Mouse (Mus musculus) hindbrain, embryonic 16.5 days (tissue): ENCODE results near the gene Acss2. TPM values are rescaled to one million over a fixed set of nuclear protein-coding genes. Genes with fewer than 3 reads are reported as not detected.
A peak's percentile ranks its signal among the peaks of the same experiment; 100 is the strongest.

ENCODE experiments used
- ATAC-seq: fragments of 200-750 bp; cut with Nextera tagmentation; 2 replicates; pipeline ENCODE4 v1.8.0; 2017; ENCODE audit warnings: moderate TSS enrichment, moderate library complexity
- H3K27ac ChIP-seq: fragments of 300-500 bp; sonication (generic); 2 replicates; pipeline ENCODE4 v1.5.1; 2014; ENCODE audit warnings: low read depth, mild to moderate bottlenecking, control low read depth, low read length, moderate library complexity
- H3K27me3 ChIP-seq: fragments of 300-500 bp; sonication (generic); replicated peaks from 2 replicates; pipeline ENCODE4 v1.6.1; 2014; ENCODE audit warnings: low read length; ENCODE audit not compliant: control insufficient read depth, insufficient read depth
- H3K36me3 ChIP-seq: fragments of 300-500 bp; sonication (generic); 2 replicates; pipeline ENCODE4 v1.6.1; 2014; ENCODE audit warnings: mild to moderate bottlenecking, low read length, moderate library complexity, mixed read lengths; ENCODE audit not compliant: control insufficient read depth, insufficient read depth
- H3K4me1 ChIP-seq: fragments of 300-500 bp; sonication (generic); 2 replicates; pipeline ENCODE4 v1.6.1; 2014; ENCODE audit warnings: low read depth, low read length; ENCODE audit not compliant: control insufficient read depth, insufficient read depth
- H3K4me2 ChIP-seq: fragments of 300-500 bp; sonication (generic); 2 replicates; pipeline ENCODE4 v1.6.1; 2014; ENCODE audit warnings: mild to moderate bottlenecking, low read length, control low read depth, moderate library complexity
- H3K4me3 ChIP-seq: fragments of 300-500 bp; sonication (generic); 2 replicates; pipeline ENCODE4 v1.5.1; 2014; ENCODE audit warnings: mild to moderate bottlenecking, low read length, control low read depth, moderate library complexity
- H3K9ac ChIP-seq: fragments of 300-500 bp; sonication (generic); 2 replicates; pipeline ENCODE4 v1.6.1; 2014; ENCODE audit warnings: low read depth, mild to moderate bottlenecking, control low read depth, low read length, moderate library complexity
- H3K9me3 ChIP-seq: fragments of 300-500 bp; sonication (generic); 2 replicates; pipeline ENCODE4 v1.6.1; 2014; ENCODE audit warnings: mild to moderate bottlenecking, low read length, moderate library complexity; ENCODE audit not compliant: control insufficient read depth
- WGBS: fragments of 180-500 bp; shearing (Covaris S2); extraction: QIAGEN DNeasy Blood & Tissue Kit; methylation state at CpG from one replicate; pipeline ENCODE4 v1.1.7; 2014; 5-methylcytosine and 5-hydroxymethylcytosine counted together
- polyA plus RNA-seq: library from polyadenylated mRNA; unstranded; fragments of >200 nt; fragmentation: Nextera tagmentation; extraction: Ambion mirVana; gene quantifications from 2 replicates; pipeline ENCODE4 v1.2.1, GENCODE M21; 2015

The Acss2 gene
- polyA plus RNA-seq: 28.4 and 29.3 TPM in 2 replicates

DNA sequence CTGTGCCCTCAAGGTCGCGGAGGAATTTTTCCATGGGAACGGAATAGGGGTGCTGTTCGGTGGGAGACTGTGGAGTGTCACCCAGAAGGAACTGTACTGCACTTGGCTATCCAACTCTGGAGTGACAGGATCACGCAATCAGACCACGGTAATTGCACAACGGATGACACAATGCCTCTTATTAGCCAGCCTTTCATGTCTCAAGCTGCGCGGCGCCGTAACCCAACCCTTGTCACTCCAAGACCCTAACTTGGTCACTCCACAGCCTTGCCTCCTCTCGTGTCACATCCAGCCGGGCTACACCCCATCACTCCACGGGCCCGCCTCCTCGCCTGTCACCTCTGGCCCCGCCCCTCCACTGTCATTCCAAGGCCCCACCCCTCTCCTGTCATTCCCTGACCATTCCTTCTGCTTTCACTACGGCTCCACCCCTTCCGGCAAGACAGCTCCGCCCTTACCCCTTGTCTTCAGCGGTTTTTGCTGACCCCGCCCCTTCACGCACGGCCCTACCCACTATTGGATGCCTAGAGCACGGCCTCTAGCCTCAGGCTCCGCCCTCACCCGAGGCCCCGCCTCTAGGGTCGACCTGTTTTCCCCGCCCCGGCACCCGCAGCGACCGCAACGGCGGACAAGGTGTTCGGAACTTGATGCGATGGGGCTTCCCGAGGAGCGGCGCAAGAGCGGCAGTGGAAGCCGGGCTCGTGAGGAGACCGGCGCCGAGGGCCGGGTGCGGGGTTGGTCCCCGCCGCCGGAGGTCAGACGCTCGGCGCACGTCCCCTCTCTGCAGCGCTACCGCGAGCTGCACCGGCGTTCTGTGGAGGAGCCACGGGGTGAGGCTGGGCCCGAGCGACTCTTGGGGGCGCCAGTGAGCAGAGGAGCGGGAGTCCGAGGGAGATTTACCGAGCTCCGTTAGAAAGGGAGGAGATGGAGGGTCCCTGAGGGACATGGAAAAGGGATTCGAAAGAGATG, at the start of gene Acss2, which contains the start of gene Ggt7:
Gene Acss2 (plus strand): TSS at position 494 of the 969 bp plus-strand sequence.
Gene Ggt7 (minus strand): TSS at position 783 of the 969 bp plus-strand sequence.
- peak within 1 kb of the TSS; percentile 80 for H3K27ac ChIP-seq
- peak within 1 kb of the TSS; percentile 95 for H3K4me2 ChIP-seq
- no peaks in the 10 kb centered on the region for H3K36me3 ChIP-seq
- H3K9me3 ChIP-seq: no peaks in the 10 kb centered on the region
- H3K27me3 ChIP-seq: no peaks in the 10 kb centered on the region
- peak within 1 kb of the TSS; percentile 66 for H3K4me3 ChIP-seq
- peaks cover 27% of the 10 kb centered on the region for H3K4me1 ChIP-seq
- 2% methylated on average over 63 of the region's 70 CpGs for WGBS
- H3K9ac ChIP-seq: peak within 1 kb of the TSS; percentile 68
- ATAC-seq: peak; percentile 98

DNA sequence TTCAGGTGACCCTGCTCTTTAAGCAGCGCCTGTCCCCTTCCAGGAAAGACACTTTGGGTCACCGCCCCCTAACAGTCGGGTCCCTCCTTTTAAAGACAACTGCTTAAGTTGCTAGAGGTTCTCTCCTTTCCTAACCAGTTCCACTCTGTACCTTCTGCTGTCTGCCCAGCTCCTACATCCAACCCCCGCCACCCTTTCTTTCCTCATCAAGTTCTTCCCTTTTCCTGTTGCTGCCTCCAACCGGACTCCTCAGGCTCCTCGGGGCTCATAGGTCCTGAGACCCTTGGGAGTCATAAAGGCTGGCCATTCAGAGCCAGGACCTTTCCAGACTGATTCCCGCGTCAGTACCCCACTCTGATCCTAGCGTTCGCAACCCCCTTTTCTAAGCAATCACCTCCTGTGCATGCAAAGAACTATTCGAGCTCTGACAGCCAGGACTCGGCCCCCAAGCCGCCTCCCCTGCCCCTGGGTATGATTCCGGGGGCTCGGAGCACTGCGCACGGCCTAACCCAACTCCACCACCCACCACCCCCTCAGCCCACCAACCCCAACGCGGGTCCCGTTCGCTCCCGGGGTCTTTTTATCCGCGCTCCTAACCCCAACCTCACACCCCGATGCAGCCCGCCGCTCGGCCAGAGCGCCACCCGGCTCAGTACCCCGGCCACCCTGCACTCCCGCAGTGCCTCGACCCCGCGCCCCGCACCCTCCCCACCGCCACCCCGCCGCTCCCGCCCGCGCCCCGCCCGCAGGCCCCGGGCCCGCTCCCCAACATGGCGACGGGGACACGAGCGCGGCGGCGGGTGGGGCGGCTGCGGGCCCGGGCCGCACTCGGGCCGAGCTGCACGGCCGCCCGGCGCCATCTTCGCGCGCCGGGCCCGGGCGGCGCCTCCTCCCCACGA, 44.8 kb upstream of the Acss2 start:
- H3K4me1 ChIP-seq: peaks cover 14% of the 10 kb centered on the region
- WGBS: 1% methylated on average over 59 of the region's 71 CpGs
- ATAC-seq: peak; percentile 69

DNA sequence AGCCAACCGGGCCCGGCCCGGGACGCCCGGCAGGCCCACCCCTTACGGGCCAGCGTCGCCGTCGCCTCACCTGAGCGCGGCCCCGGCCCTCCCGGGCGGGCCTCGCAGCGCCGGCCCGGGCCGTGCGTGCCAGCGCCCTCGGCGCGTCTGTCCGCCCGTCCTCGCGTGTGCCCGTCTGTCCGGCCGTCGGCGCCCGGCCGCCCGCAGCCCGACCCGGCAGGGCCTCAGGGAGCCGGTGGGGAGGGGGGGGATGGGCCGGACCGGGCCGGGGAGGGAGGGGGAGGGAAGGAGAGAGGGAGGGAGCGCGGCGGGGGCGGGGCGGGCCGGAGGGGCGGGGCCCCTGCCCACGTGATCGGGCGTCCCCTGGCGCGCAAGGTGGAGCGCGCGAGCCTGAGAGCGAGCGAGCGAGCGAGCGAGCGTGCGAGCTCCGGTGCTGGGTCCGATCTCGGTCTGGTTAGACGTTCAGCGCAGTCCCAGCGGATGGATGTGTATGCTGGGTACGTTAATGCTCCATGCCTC, 44.1 kb upstream of the Acss2 start, which contains the start of gene Ncoa6:
Gene Ncoa6 (minus strand): TSS at position 325 of the 519 bp plus-strand sequence.
- H3K27me3 ChIP-seq: no peaks in the 10 kb centered on the region
- under 1% methylated on average over 38 of the region's 72 CpGs for WGBS
- peak within 1 kb of the TSS; percentile 97 for H3K27ac ChIP-seq
- H3K4me3 ChIP-seq: peak within 1 kb of the TSS; percentile 92
- H3K4me2 ChIP-seq: peak within 1 kb of the TSS; percentile 69
- peak; percentile 83 for ATAC-seq
- H3K4me1 ChIP-seq: peaks cover 14% of the 10 kb centered on the region
- H3K36me3 ChIP-seq: no peaks in the 10 kb centered on the region
- H3K9ac ChIP-seq: peak within 1 kb of the TSS; percentile 98
- H3K9me3 ChIP-seq: no peaks in the 10 kb centered on the region

More for the DNA sequence above, 44.8 kb upstream of the Acss2 start:
- H3K9me3 ChIP-seq: no peaks in the 10 kb centered on the region
- no peaks in the 10 kb centered on the region for H3K27me3 ChIP-seq
- H3K4me3 ChIP-seq: peak overlapping the region; percentile 92
- peak overlapping the region; percentile 69 for H3K4me2 ChIP-seq
- H3K36me3 ChIP-seq: no peaks in the 10 kb centered on the region
- peak overlapping the region; percentile 98 for H3K9ac ChIP-seq
- H3K27ac ChIP-seq: peak overlapping the region; percentile 97

DNA sequence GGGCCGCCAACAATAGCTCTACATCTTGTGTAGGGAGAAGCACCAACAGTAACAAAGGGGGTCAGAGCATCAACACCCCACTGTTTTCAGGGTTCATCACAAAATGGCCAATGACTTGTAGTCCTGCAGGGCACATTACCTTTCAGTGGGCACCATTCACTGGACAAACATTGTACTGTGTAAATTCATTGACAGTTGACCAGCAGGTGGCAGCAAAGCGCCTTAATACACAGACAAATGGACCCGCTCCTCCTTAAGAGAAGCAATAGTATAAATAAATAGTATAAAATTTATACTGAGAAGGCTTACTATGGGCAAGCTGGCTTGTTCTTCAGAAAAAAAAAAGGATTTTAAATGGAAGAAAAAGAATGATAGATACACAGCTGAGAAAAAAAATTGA, 35.7 kb upstream of the Acss2 start:
- 46% methylated on average over 3 of the region's 3 CpGs for WGBS
- Histone ChIP-seq H3K9ac (no peak overlapping the region), H3K4me3 (no peak overlapping the region), H3K27me3 (no peaks in the 10 kb centered on the region), H3K36me3 (no peaks in the 10 kb centered on the region), H3K4me2 (no peak overlapping the region), H3K27ac (no peak overlapping the region), H3K9me3 (0 out of 2 replicates have a peak, but pooled peaks cover 3% of the 10 kb centered on the region), H3K4me1 (no peaks in the 10 kb centered on the region)
- no peak for ATAC-seq

DNA sequence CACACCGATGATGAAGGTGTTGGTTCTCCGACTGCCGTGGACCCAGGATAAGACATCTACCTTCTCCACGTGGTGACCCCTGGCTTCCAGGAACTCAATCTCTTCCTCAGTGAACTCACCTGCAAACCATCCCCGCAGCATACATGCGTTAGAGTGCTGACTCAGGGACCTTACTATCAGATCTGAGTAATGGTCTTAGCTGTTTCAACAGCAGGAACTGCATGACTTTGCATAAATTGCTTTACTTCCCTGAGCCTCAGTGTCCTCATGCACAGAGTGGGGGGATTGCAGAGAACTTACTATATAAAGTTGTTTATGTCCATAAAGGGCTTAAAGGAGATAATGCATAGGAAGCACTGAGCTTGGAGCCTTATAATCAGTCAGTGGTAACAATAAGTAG, 26.8 kb upstream of the Acss2 start:
- Histone ChIP-seq H3K4me1 (no peaks in the 10 kb centered on the region), H3K9ac (no peak overlapping the region), H3K9me3 (no peaks in the 10 kb centered on the region), H3K4me3 (no peak overlapping the region), H3K27me3 (no peaks in the 10 kb centered on the region), H3K36me3 (peaks cover 13% of the 10 kb centered on the region), H3K27ac (no peak overlapping the region), H3K4me2 (no peak overlapping the region)
- no peak for ATAC-seq
- WGBS: 96% methylated on average over 6 of the region's 6 CpGs

DNA sequence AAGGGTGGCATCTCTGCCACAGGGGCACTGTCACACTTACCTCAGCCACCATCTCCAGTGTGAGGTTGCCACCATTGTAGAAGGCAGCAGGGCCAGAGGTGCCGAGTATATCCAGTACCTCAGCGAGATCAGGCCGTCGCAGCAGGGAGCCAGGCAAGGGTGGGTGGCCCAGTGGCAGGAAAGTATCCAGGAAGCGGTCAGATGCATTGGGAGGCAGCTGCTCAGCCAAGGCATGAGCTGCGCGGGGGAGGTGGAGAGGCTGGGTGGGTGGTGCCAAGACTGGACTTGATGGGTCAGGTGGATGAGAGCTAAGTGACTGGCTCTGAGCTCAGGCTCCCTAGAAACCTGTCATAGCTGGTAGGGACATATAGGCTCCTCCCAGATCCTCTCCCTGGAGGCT, 15.2 kb upstream of the Acss2 start:
- no peaks in the 10 kb centered on the region for H3K9me3 ChIP-seq
- 91% methylated on average over 7 of the region's 7 CpGs for WGBS

DNA sequence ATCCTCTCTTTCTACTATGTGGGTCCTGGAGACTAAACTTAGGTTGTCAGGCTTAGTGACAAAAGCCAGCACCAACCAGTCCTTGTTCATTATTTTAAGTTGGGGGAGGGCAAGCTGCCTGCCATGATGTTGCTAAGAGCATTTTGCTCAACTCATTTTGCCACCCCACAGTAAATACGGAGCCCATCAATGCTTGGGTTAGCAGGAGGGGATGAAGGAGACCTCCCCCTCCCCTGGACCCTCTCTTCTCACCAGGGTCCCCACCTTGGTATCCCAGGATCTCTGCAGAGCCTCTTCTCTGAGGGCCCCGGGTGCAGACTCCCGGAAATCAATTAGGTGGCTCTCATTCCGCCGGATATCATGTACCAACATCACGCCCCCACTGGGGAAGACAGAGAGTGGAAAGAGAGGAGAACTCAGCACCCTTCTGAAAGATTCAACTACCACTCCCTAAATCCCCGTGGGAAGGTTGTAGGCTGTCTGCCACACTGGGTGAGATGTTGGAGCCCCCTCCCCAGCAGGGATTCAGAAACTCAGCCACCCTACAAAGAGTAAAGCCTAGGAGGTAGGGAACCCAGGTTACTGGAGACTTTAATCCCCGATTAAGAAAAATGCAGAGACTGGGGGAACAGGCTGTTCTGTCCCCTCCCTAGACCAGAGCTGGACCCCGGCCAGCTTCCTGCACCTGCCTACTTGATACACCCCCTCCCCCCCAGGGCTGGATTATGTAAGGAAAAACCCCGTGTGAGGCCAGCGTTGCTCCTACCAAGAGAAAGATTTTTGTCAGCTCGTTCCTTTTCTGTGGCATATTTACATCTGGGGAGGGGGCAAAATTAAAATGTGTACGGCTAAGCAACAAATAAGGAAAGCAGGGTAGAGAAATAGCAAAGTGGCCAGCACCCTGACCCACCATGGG, 13.1 kb upstream of the Acss2 start:
- H3K27me3 ChIP-seq: no peaks in the 10 kb centered on the region
- ATAC-seq: no peak
- no peak overlapping the region for H3K9ac ChIP-seq
- 67% methylated on average over 13 of the region's 13 CpGs for WGBS
- no peaks in the 10 kb centered on the region for H3K9me3 ChIP-seq
- H3K27ac ChIP-seq: no peak overlapping the region
- H3K36me3 ChIP-seq: peaks cover 12% of the 10 kb centered on the region
- H3K4me2 ChIP-seq: no peak overlapping the region
- no peak overlapping the region for H3K4me3 ChIP-seq
- no peaks in the 10 kb centered on the region for H3K4me1 ChIP-seq

More for the DNA sequence above, 15.2 kb upstream of the Acss2 start:
- Histone ChIP-seq H3K36me3 (peaks cover 20% of the 10 kb centered on the region), H3K27me3 (no peaks in the 10 kb centered on the region), H3K4me2 (no peak overlapping the region), H3K27ac (no peak overlapping the region), H3K4me1 (no peaks in the 10 kb centered on the region), H3K9ac (no peak overlapping the region), H3K4me3 (no peak overlapping the region)
- ATAC-seq: no peak

DNA sequence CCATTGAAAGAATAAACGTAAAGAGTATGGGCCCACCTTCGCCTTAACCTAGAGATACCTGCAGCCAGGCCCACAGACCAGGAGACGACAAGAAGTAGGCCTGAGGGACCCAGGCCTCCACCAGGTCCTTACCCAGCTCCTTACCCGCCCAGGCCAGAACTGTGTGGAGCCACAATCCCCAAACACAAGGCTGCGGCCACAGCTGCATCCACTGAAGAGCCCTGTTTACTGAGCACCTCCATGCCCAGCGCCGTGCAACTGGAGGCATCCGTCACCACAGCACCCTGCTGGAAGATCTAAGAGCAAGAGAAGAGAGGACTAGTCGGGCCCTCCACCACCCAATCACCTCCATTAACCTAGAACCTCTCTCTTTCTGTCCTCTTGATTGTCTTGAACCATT, 11.9 kb upstream of the Acss2 start:
- H3K9me3 ChIP-seq: no peaks in the 10 kb centered on the region
- no peak for ATAC-seq
- no peak overlapping the region for H3K9ac ChIP-seq
- H3K4me1 ChIP-seq: no peaks in the 10 kb centered on the region
- 88% methylated on average over 9 of the region's 9 CpGs for WGBS
- H3K36me3 ChIP-seq: peaks cover 9% of the 10 kb centered on the region
- H3K27me3 ChIP-seq: no peaks in the 10 kb centered on the region
- no peak overlapping the region for H3K4me2 ChIP-seq
- no peak overlapping the region for H3K27ac ChIP-seq
- no peak overlapping the region for H3K4me3 ChIP-seq
